Mouse (Mus musculus): ENCODE data around the gene Prss34. TPM values are rescaled to one million over a fixed set of nuclear protein-coding genes. Genes with fewer than 3 reads are reported as not detected.

The Prss34 gene
- polyA plus RNA-seq, 1 experiment, result not detected

DNA sequence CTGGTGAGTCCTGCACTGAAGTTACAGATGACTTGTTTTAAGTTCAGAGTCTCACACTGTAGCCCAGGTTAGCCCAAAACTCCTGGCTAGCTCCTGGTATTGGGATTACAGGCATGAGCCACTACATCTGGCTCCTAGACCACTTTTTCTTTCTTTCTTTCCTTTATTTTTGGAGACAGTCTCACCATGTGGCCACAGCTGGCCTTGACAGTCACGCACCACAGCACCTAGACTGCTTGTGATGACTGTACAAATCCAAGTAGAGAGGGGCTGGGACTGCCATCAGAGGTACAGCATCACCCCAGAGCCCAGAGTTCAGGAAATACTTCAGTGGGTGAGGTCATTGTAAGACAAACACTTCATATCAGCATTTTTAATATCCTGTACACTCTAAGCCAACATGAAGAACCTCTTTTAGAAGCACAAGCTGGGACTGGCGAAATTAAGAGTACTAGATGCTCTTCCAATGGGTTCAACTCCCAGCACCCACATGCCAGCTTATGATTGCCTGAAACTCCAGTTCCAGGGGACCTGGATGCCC lies 27.3 kb upstream of the Prss34 start:
- H3K27me3 ChIP-seq (ENCODE audit: control insufficient read depth, insufficient read depth, low read length), result no peaks in the 10 kb centered on the region
- TF ChIP-seq POLR2A (IDR thresholded peaks at IDR 0.05; ENCODE audit: borderline replicate concordance, insufficient read depth, low read length) (no peak), CTCF (IDR thresholded peaks at IDR 0.05; ENCODE audit: borderline replicate concordance, insufficient read depth, low read depth, low read length) (no peak)
- H3K4me1 ChIP-seq (ENCODE audit: control insufficient read depth, insufficient read depth, low read length), result peaks cover 11% of the 10 kb centered on the region; the same call in 1 of the 2 replicates
- no peak for DNase-seq
- WGBS, result 61% methylated on average over 2 of the region's 2 CpGs
- H3K4me3 ChIP-seq (replicated peaks; ENCODE audit: insufficient read depth, low read depth, low read length), result no peak overlapping the region
- no peak overlapping the region for H3K27ac ChIP-seq (ENCODE audit: insufficient read depth, low read length)

GRCm38 (mm10) chr17:25272326-25272725 lies 25.9 kb upstream of the Prss34 start:
- Histone ChIP-seq H3K27ac (ENCODE audit: insufficient read depth, low read length) (no peak overlapping the region), H3K4me1 (ENCODE audit: control insufficient read depth, insufficient read depth, low read length) (peaks cover 11% of the 10 kb centered on the region; the same call in 1 of the 2 replicates), H3K27me3 (ENCODE audit: control insufficient read depth, insufficient read depth, low read length) (no peaks in the 10 kb centered on the region), H3K4me3 (replicated peaks; ENCODE audit: insufficient read depth, low read depth, low read length) (peak overlapping the region; percentile 63)
- TF ChIP-seq CTCF (IDR thresholded peaks at IDR 0.05; ENCODE audit: borderline replicate concordance, insufficient read depth, low read depth, low read length), result no peak
- TF ChIP-seq POLR2A (IDR thresholded peaks at IDR 0.05; ENCODE audit: borderline replicate concordance, insufficient read depth, low read length), result no peak
- DNase-seq, result no peak
- WGBS, result 2% methylated on average over 10 of the region's 10 CpGs

DNA sequence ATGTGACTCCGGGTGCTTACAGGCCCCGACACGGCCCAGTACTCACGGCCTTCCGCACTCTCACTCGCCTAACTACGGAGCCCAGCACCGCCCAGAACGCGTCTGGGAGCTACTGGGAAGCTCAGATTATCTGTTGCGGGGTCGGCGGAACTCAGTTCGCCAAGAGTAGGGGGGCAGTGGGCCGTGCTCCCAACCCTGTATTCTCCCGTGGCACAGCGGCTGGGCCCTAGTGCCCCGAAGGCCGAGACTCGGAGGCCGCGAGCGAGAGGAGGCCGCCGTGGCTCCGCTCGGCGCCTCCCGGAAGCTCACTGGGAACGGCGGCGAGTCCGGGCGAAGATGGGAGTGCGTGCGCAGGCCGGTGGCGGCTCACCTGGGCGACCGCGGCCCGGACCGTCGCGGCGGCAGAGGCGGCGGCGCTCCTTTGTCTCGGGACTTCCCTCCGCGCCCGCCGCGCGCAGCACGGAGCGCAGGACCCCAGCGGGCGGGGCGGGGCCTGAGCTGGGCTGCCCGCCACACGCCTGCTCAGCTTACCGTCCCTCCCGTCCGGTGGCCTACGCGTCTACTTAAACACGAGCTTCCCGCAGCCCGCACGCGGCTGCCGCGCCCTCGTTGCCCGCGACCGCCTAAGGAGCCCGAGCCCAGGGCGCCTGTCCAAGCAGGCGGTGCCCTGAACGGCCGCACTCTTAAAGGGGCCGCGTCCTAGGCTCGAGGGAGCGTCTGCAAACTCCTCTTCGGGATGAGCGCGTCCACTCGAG lies 25.1 kb upstream of the Prss34 start:
- Histone ChIP-seq H3K27me3 (ENCODE audit: control insufficient read depth, insufficient read depth, low read length) (no peaks in the 10 kb centered on the region), H3K27ac (ENCODE audit: insufficient read depth, low read length) (peak overlapping the region; percentile 94), H3K4me3 (replicated peaks; ENCODE audit: insufficient read depth, low read depth, low read length) (peak overlapping the region; percentile 63), H3K4me1 (ENCODE audit: control insufficient read depth, insufficient read depth, low read length) (peaks cover 11% of the 10 kb centered on the region; the same call in 1 of the 2 replicates)
- DNase-seq, result peak in 1 of 2 experiments; percentile 97
- WGBS, result 1% methylated on average over 92 of the region's 92 CpGs
- TF ChIP-seq CTCF (IDR thresholded peaks at IDR 0.05; ENCODE audit: borderline replicate concordance, insufficient read depth, low read depth, low read length), result no peak
- peak; percentile 51; the same call in 1 of the 2 replicates for TF ChIP-seq POLR2A (IDR thresholded peaks at IDR 0.05; ENCODE audit: borderline replicate concordance, insufficient read depth, low read length)

DNA sequence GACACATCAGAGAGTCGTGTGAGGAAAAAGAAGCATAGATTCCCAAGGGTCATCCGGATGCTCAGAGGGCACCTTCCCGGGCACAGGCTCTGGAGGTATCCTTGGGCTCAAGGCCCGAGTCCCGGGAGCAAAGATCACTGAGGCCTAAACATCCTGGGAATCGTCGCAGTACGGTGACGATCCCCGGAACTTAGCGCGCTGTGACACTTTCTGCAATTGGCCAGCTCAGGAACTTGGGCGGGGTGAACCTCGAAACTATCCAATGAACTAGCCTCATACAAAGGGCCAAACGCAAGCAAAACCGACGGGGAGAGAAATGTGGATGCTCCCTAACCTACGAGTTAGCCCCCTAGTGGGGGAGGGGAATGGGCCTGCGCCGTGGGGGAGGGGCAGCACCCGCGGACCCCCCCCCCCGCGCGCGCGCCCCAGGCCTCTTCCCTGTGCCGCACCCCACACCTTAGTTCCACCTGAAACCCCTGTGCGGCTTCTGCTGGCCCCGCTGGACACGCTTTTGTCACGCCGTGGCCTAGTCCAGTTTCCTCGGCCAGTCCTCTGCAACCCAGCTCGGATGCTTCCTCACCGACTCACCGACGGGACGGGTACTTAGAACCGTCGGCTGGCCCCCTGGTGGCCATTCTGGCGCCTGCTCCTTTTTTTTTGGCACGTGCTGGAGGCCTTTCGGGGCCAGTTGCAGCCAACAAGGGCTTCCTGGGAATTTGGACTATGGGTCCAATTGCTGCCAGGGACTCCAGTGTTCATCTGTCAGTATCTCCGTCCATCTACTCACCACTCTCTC lies 24.3 kb upstream of the Prss34 start:
- DNase-seq, result peak; percentile 96 to 99
- 1% methylated on average over 45 of the region's 45 CpGs for WGBS
- Histone ChIP-seq H3K27me3 (ENCODE audit: control insufficient read depth, insufficient read depth, low read length) (no peaks in the 10 kb centered on the region), H3K4me3 (replicated peaks; ENCODE audit: insufficient read depth, low read depth, low read length) (peak overlapping the region; percentile 63), H3K27ac (ENCODE audit: insufficient read depth, low read length) (peak overlapping the region; percentile 94), H3K4me1 (ENCODE audit: control insufficient read depth, insufficient read depth, low read length) (peaks cover 11% of the 10 kb centered on the region; the same call in 1 of the 2 replicates)
- TF ChIP-seq CTCF (IDR thresholded peaks at IDR 0.05; ENCODE audit: borderline replicate concordance, insufficient read depth, low read depth, low read length), result peak; percentile 33; the same call in 1 of the 2 replicates
- 0 out of 2 replicates have a peak, but pooled peaks have one; percentile 5 for TF ChIP-seq POLR2A (IDR thresholded peaks at IDR 0.05; ENCODE audit: borderline replicate concordance, insufficient read depth, low read length)

DNA sequence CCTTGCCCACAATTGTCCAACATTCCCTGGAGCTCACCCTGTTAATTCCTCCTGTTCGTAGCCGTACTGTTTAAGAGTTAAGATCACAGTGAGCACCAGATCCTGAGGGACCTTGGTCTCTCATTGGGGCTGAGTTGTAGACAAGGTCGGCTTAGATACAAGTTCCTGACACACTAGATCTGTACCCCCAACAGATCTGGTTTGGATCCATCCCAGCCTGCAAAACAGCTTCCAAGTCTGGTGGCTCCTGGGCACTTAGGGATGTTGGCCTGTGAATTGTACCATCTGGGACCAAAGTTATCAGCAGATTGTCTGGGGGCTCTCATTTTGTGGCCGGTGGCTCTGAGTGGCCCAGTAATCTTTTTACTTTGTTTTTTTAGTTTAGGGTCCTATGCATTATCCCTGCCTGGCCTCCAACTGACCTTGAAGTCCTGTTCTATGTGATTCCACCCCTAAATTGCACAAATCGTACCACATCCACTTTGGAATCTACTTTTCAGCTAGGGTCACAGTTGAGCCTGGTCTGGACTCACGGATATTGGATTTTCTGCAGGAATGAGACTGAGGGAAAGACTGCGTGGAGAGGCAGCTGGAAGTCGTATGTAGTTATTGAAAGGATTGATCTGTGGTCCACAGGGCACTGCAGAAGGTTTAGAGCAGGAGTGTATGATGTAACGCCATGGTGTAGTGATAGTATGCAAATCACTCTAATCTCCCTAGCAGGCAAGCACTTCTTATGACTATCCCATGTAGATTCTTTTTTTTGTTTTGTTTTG lies 23.4 kb upstream of the Prss34 start, which contains the start of gene Ube2i:
Gene Ube2i, minus strand, starts transcription at position 52 of the 776 bp plus-strand sequence.
- Histone ChIP-seq H3K4me3 (replicated peaks; ENCODE audit: insufficient read depth, low read depth, low read length) (peak within 1 kb of the TSS; percentile 63), H3K27me3 (ENCODE audit: control insufficient read depth, insufficient read depth, low read length) (no peaks in the 10 kb centered on the region), H3K4me1 (ENCODE audit: control insufficient read depth, insufficient read depth, low read length) (peaks cover 7% of the 10 kb centered on the region; the same call in 1 of the 2 replicates), H3K27ac (ENCODE audit: insufficient read depth, low read length) (peak within 1 kb of the TSS; percentile 94)
- WGBS, result 28% methylated on average over 9 of the region's 9 CpGs
- TF ChIP-seq CTCF (IDR thresholded peaks at IDR 0.05; ENCODE audit: borderline replicate concordance, insufficient read depth, low read depth, low read length) (no peak), POLR2A (IDR thresholded peaks at IDR 0.05; ENCODE audit: borderline replicate concordance, insufficient read depth, low read length) (no peak)
- DNase-seq, result no peak

DNA sequence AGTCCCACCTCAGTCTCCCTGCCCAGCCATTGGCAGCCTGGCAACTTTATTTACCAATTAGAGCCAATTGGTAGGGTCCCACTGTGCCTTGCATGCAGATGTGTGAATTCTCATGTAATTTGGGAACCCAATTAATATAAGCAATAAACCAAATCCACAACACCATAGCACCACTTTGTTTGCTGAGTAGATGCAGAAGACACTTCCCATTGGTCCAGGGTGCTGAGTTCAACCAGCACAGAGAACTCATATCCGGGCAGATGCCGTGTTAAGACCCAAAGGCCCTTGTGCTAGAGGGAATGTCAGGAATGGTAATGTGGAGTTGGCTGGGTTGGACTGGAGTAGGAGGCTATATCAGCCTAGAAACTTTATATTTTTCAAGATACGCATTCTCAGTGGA lies 22.4 kb upstream of the Prss34 start:
- no peak overlapping the region for H3K27ac ChIP-seq (ENCODE audit: insufficient read depth, low read length)
- no peak for DNase-seq
- TF ChIP-seq CTCF (IDR thresholded peaks at IDR 0.05; ENCODE audit: borderline replicate concordance, insufficient read depth, low read depth, low read length), result no peak
- no peak for TF ChIP-seq POLR2A (IDR thresholded peaks at IDR 0.05; ENCODE audit: borderline replicate concordance, insufficient read depth, low read length)
- H3K4me1 ChIP-seq (ENCODE audit: control insufficient read depth, insufficient read depth, low read length), result peaks cover 3% of the 10 kb centered on the region; the same call in 1 of the 2 replicates
- H3K4me3 ChIP-seq (replicated peaks; ENCODE audit: insufficient read depth, low read depth, low read length), result no peak overlapping the region
- WGBS, result 94% methylated on average over 3 of the region's 3 CpGs
- H3K27me3 ChIP-seq (ENCODE audit: control insufficient read depth, insufficient read depth, low read length), result no peaks in the 10 kb centered on the region

DNA sequence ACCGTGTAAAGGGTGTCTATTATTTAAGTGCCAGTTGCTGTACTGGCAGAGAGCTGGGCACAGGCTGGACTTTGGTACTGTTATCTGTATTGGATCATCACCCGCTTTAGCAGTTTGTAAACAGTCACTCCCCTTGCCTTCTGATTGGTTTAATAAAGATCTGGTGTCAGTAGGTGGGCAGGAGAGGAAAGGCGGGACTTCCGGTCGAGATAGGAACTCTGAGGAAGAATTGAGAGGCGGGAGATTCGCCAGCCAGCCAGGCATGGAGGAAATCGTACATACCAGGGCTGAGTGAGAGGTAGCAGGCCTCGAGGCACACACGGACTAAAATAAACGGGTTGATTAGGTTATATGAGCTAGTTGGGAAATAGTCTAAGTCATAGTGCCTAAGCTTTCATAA lies 16.1 kb upstream of the Prss34 start:
- TF ChIP-seq CTCF (IDR thresholded peaks at IDR 0.05; ENCODE audit: borderline replicate concordance, insufficient read depth, low read depth, low read length) (no peak), POLR2A (IDR thresholded peaks at IDR 0.05; ENCODE audit: borderline replicate concordance, insufficient read depth, low read length) (no peak)
- no peak for DNase-seq
- no peak overlapping the region for H3K4me3 ChIP-seq (replicated peaks; ENCODE audit: insufficient read depth, low read depth, low read length)
- 0 out of 2 replicates have a peak, but pooled peaks cover 3% of the 10 kb centered on the region for H3K4me1 ChIP-seq (ENCODE audit: control insufficient read depth, insufficient read depth, low read length)
- H3K27me3 ChIP-seq (ENCODE audit: control insufficient read depth, insufficient read depth, low read length), result no peaks in the 10 kb centered on the region
- no peak overlapping the region for H3K27ac ChIP-seq (ENCODE audit: insufficient read depth, low read length)
- 42% methylated on average over 11 of the region's 11 CpGs for WGBS

All from cerebellum, adult 2 months (tissue).